Mouse (Mus musculus) lung, postnatal 36 days (tissue): Measurements from ENCODE around the gene Gabrb1.
A peak's percentile ranks its signal among the peaks of the same experiment; 100 is the strongest.

Experiments used
- DNase-seq: peaks from one replicate; pipeline ENCODE4 v3.0.0; 2022; ENCODE audit warnings: mixed read lengths

Gabrb1 gene

DNA sequence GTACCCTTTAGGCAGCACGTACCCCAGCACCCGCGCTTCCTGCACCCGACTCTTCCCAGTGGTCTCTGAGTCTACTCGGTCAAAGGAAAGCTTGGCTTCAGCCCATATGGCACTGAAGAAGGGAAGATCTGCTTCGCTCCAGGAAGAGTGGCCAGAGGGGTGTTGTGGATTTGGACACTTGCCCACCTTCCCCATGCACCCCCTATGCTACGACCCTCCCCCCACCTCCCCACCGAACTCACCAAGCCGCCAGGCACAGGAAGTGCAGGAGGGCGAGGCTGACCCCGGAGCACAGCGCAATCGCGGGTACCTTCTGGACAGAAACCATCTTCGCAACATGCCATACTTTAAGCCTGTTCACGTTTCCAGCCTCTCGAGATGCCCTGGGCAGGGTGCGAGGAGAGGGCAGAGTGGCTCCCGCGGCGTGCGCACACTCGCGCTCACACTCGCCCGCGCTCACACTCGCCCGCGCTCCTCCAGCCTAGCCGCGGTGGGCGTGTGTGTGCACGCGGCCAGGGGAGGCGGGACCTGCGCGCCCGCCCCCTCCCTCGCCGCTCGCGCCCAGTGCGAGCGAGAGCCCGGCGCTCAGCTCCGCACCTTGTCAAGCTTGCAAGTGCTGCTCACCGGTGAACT, at the start of gene Gabrb1:
TSS of gene Gabrb1 (plus strand) at position 632 of the 633 bp plus-strand sequence.
- DNase-seq: peak; percentile 9

GRCm38 (mm10) chr5:71608735-71609134, 49.2 kb upstream of the Gabrb1 start:
- no peak for DNase-seq

DNA sequence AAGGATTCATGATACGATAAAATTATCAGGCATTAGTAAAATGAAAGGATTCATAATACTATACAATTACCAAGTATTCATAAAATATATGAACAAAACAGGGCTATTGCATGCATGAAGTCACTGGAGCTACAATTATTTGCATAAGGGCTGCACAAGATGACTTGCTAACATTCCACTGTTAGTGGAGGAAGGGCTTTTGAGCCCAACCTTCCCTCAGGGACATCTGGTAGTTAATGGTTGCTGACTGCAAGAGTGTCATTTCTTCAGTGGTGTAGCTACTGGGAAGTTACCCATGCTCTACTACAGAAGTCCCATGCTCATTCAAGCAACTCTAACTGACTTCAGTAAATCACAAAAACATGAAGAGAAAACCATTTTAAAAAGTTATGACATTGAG, 43.6 kb upstream of the Gabrb1 start:
- DNase-seq: no peak

GRCm38 (mm10) chr5:71616734-71617133, 41.2 kb upstream of the Gabrb1 start:
- no peak for DNase-seq

DNA sequence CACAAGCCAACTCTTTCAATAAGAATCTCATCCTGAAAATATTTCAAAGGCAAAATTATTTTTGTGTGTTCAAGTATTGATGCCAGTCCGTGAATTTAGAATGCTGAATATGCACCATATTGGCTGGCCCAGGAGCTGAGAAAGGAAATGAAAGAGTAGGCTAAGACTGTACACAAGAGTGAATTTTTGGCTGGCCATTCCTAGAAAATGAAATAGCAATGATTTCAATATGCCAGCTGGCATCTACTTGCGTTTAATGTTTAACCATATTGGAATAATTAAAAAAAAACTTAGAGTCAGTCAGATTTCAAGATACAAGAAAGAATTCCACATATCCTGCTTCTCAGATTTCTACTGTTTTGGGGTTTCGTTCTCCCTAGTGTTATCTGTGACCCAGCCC, 30.1 kb upstream of the Gabrb1 start:
- no peak for DNase-seq

GRCm38 (mm10) chr5:71639804-71640203, 18.1 kb upstream of the Gabrb1 start:
- no peak for DNase-seq

DNA sequence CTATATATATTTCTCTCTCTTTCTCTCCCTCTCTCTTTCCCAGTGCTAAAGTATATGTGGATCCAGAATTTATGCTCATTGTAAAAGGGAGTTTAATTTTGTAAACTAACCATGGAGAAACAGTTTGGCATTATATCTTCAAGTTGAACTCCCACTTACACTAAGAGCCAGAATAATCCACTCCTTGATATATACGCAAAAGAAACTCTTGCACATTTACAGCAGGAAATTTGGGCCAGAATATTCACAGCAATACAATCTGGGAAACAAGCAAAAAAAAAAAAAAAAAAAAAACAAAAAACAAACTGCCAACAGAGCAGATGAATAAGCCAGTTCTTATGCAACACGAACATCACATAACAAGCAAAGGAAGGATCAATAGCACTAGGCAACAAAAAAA, 9.8 kb upstream of the Gabrb1 start:
- DNase-seq: no peak

DNA sequence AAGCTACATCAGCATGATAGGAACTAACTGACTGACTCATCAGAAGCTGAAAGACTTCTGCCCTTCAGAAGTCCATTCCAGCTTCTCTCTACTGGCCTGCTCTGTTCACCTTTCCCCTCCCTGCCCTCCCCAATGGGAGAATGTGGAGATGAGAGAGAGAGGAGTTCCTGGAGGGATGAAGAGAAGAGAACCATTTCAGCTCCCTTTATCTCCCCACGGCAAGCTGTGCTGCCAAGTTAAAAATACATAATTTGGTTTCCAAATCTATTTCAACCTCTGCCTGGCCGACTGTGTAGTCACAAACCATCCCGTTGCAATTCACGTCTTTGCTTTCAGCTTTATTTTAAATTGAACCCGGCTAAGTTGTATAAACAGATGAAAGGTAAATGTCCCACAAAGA, 3.9 kb upstream of the Gabrb1 start:
- no peak for DNase-seq

DNA sequence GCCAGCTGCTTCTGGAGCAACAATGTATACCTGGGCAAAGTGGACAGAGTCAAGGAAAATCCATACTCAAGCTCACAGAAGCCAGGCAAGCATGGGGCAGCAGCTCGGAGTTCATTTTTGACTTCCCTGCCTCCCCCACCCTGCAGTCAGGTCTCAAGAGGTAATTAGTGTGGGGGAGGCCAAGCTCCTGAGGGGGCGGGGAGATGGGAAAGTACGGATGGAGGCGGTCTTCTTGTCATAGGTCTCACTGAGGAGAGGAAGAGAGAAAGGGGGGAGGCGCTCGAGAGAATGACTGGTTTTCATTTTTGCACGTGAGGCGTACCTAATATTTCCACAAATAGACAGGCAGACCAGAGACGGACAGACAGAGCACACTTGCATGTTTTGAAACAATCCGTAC, 1.1 kb upstream of the Gabrb1 start:
- DNase-seq: no peak

- no peak for DNase-seq
These were observed 193 bp downstream of the Gabrb1 start, which contains the start of gene Gabra4 for GRCm38 (mm10) chr5:71658115-71658497. TSS of gene Gabra4 (minus strand) at chr5:71658308.

- no peak for DNase-seq
These were observed 7.7 kb downstream of the Gabrb1 start for GRCm38 (mm10) chr5:71665593-71665992.

- peak; percentile 9 for DNase-seq
These were observed 42.0 kb downstream of the Gabrb1 start for GRCm38 (mm10) chr5:71699696-71700467.

GRCm38 (mm10) chr5:71700468-71701272, 42.8 kb downstream of the Gabrb1 start:
- DNase-seq: no peak

DNA sequence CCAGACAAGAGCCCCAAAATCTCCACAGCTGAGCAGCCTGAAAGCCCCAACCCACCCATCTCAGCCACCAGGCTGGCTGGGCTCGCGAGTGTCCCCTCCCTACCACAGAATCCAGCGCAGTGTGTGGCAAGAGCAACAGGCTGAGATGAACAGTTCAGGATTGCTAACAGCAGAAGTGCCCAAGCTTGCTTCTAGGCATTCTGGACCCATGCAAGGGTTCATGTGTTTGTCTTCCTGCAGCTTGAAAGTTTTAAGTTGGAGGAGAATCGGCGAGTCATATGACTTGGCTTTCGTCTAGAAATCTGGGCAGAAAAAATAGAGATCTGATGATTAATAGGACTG, 43.3 kb downstream of the Gabrb1 start:
- DNase-seq: no peak

- no peak for DNase-seq
These were observed 75.2 kb downstream of the Gabrb1 start for GRCm38 (mm10) chr5:71732931-71733792.

DNA sequence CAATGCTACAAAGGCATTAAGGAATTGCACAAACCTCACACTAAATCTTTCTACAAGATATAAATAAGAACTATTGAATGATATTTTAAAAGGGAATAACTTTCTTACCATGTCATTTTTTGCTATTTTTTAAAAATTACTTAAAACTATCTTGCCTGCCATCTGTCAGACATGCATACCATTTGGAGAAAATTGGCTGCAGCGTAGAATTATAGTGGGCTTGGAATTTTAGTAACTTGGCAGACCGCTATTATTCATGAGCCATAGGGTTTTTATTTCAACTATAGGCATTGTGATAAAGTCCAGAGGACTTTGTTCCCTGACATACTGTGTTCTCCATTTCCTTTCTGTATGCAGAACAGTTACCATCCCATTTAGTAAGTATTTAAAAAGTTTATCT, 89.5 kb downstream of the Gabrb1 start:
- no peak for DNase-seq

DNA sequence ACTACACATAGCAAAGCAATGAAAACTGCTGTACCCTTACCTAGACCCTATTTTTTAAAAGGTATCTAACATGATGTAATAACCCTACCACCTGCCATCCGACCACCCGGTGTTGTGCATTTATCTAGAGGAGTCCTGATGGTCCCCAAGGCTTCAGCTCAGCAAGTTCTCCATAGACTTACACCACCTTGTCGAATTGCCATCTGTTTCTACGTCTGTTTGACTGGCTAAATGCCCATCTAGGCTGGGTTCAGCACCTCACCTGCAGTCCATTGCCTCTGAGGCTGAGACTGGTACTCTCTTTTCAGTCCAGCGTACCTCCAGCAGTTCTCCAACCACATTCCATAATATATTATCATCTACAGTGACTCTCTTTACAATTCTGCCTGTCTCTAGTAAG, 96.1 kb downstream of the Gabrb1 start:
- no peak for DNase-seq

GRCm38 (mm10) chr5:71761105-71761504, 103.2 kb downstream of the Gabrb1 start:
- no peak for DNase-seq

GRCm38 (mm10) chr5:71781514-71782179, 123.7 kb downstream of the Gabrb1 start:
- no peak for DNase-seq

DNA sequence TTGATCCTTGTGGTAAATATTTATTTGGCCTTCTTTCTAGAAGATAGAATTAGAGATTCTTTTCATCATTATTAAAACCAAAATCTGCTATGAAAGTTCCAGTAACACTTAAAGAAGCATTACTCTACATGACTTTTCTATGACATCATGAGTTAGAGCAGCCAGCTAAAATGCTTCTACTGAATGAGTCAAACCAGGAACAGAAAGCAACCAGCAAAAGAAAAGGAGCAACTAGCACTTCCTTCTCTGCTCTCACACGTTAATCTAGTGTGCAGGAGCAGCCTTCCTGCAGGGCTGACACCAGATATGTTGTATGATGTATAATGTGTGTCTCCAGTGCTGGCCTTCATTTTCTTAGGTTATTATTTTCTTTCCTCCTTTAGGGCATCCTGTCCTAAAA, 164.9 kb downstream of the Gabrb1 start:
- no peak for DNase-seq

GRCm38 (mm10) chr5:71828342-71828741, 170.4 kb downstream of the Gabrb1 start:
- DNase-seq: no peak

- no peak for DNase-seq
These were observed 171.1 kb downstream of the Gabrb1 start for GRCm38 (mm10) chr5:71828996-71829395.
